Mouse (Mus musculus): ENCODE measurements at regions not wholly inside any gene's neighbourhood (a gene's known extent, or its start where the extent isn't known, plus 50 kb on each side); places are given as distances from the start of the nearest gene placed in this dataset.
A peak's percentile ranks its signal among the peaks of the same experiment; 100 is the strongest.

DNA sequence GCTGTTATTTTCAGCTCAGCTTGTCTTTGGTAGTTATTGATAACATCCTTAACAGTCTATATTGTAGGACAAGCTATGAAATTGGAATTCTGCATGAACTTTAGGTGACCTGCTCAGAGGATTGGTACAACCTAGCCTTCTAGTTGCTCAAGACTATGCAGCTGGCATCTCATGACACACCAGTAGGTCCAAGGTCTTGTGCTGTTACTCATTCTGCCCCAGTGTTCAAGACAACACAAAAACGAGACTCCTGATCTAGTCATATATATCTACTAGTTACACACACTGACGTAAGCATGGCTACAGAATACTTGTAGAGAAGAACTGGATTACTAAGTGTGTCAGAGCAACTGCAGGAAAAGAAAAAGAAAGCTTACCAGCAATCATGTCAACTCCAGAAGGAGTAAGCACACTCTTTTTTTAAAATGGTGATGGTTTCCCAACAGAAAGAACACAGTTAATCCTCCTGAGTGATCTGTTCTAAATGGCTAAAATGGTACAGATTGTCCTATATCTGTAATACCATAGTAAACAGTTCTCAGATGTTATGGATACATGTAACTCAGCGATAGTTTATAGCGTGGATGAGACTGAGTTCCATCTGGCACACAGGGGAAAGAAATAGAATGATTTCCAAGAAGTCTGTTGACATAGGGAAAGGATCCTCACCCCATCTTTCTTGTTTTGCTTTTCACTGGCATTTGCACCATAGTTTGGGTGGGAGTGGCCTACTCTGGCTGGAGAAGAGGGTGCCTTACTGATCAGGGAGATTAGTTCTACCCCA lies 85.4 kb upstream of the Gm11146 start:
- WGBS = 90% methylated on average over 4 of the region's 4 CpGs
- H3K27me3 ChIP-seq (ENCODE audit: control insufficient read depth, insufficient read depth, low read length) = no peaks in the 10 kb centered on the region
- DNase-seq (ENCODE audit: low spot score) (no peak), ATAC-seq (ENCODE audit: insufficient read depth, low FRiP score, low TSS enrichment) (no peak)
- H3K9me3 ChIP-seq (ENCODE audit: control insufficient read depth, low read length) = no peaks in the 10 kb centered on the region
- no peak overlapping the region for H3K4me2 ChIP-seq (ENCODE audit: low read depth)
- H3K4me3 ChIP-seq (ENCODE audit: low read depth, low read length) = no peak overlapping the region
- no peak overlapping the region for H3K27ac ChIP-seq (ENCODE audit: low read depth, low read length)
- H3K36me3 ChIP-seq (ENCODE audit: control insufficient read depth, insufficient read depth, low read length) = no peaks in the 10 kb centered on the region
- no peaks in the 10 kb centered on the region for H3K4me1 ChIP-seq (ENCODE audit: control insufficient read depth, insufficient read depth, low read length)
- no peak overlapping the region for H3K9ac ChIP-seq (ENCODE audit: low read length)

DNA sequence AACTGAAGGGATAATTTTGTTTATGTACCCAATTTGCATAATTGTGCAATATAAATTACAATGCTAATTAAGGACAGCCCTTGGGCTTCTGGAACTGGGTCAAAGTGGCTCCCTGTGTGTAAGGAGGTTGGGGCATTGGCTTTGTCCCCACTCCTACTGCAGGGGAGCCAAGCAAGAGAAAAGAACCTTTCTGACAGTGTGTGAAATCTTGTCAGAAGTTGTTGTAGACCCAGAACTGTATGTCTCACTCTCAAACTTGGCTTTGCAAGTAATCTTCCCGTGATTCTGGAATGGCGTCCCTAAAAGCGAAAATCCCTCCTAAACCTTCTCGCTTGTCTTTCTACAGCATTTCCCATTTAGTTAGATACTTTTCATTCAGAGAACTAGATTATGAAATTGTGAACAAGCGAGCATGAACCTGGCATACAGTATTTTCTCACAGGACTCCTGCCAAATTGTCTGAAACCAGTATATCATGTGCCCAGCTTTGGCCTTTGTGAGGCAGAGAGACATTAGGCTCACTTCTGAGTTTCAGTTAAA lies 83.8 kb upstream of the Gm11146 start:
- H3K4me3 ChIP-seq (ENCODE audit: low read depth, low read length) = no peak overlapping the region
- 93% methylated on average over 5 of the region's 5 CpGs for WGBS
- H3K27me3 ChIP-seq (ENCODE audit: control insufficient read depth, insufficient read depth, low read length) = no peaks in the 10 kb centered on the region
- no peak overlapping the region for H3K4me2 ChIP-seq (ENCODE audit: low read depth)
- no peak for DNase-seq (ENCODE audit: low spot score)
- H3K36me3 ChIP-seq (ENCODE audit: control insufficient read depth, insufficient read depth, low read length) = no peaks in the 10 kb centered on the region
- no peaks in the 10 kb centered on the region for H3K4me1 ChIP-seq (ENCODE audit: control insufficient read depth, insufficient read depth, low read length)
- ATAC-seq (ENCODE audit: insufficient read depth, low FRiP score, low TSS enrichment) = no peak
- H3K9ac ChIP-seq (ENCODE audit: low read length) = no peak overlapping the region
- H3K9me3 ChIP-seq (ENCODE audit: control insufficient read depth, low read length) = no peaks in the 10 kb centered on the region
- H3K27ac ChIP-seq (ENCODE audit: low read depth, low read length) = no peak overlapping the region

DNA sequence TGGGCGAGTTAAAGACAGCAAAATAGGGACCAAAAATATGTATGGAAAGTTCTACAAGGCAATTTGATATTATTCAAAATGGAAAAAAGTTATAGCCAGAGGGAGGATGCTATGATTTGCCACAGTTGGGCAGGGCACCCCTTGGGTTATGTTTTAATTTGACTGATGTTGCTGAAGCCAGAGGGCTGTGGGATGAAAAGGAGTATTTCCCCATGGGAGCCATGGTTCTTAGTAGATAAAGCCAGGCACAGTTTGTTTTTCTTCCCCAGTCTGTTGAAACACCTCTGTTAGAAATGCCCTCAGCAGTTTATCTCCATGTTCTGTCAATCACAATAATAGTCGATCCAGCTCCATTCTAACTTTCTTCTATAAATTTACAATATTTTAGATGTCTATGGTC lies 82.6 kb upstream of the Gm11146 start:
- DNase-seq (ENCODE audit: low spot score) = no peak
- no peaks in the 10 kb centered on the region for H3K36me3 ChIP-seq (ENCODE audit: control insufficient read depth, insufficient read depth, low read length)
- H3K4me2 ChIP-seq (ENCODE audit: low read depth) = no peak overlapping the region
- ATAC-seq (ENCODE audit: insufficient read depth, low FRiP score, low TSS enrichment) = no peak
- H3K27ac ChIP-seq (ENCODE audit: low read depth, low read length) = no peak overlapping the region
- no peaks in the 10 kb centered on the region for H3K4me1 ChIP-seq (ENCODE audit: control insufficient read depth, insufficient read depth, low read length)
- H3K9ac ChIP-seq (ENCODE audit: low read length) = no peak overlapping the region
- H3K27me3 ChIP-seq (ENCODE audit: control insufficient read depth, insufficient read depth, low read length) = no peaks in the 10 kb centered on the region
- no peaks in the 10 kb centered on the region for H3K9me3 ChIP-seq (ENCODE audit: control insufficient read depth, low read length)
- no peak overlapping the region for H3K4me3 ChIP-seq (ENCODE audit: low read depth, low read length)
- 83% methylated on average over 2 of the region's 2 CpGs for WGBS

DNA sequence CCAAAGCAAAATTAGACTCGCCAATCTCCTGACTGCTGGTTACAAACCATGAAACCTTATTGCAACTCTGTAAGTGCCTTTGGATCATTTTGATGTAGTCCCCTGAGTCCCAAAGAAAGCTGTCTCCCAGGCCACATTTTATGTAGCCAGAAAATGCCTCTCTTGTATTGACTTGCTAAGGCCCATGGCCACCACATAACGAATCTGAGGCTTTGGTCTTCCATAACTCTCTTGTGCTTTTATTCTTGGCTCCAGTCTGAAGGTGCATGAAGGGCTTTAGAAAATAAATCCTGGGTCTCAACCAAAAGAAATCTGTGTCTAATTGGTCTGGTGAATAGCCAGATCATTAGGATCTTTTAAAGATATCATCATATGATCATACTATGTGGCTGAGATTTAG lies 77.3 kb upstream of the Gm11146 start:
- ATAC-seq (ENCODE audit: insufficient read depth, low FRiP score, low TSS enrichment) = no peak
- WGBS = 73% methylated on average over 2 of the region's 2 CpGs
- Histone ChIP-seq H3K27me3 (ENCODE audit: control insufficient read depth, insufficient read depth, low read length) (no peaks in the 10 kb centered on the region), H3K9ac (ENCODE audit: low read length) (no peak overlapping the region), H3K4me2 (ENCODE audit: low read depth) (no peak overlapping the region), H3K4me1 (ENCODE audit: control insufficient read depth, insufficient read depth, low read length) (no peaks in the 10 kb centered on the region), H3K36me3 (ENCODE audit: control insufficient read depth, insufficient read depth, low read length) (no peaks in the 10 kb centered on the region), H3K4me3 (ENCODE audit: low read depth, low read length) (no peak overlapping the region), H3K27ac (ENCODE audit: low read depth, low read length) (no peak overlapping the region), H3K9me3 (ENCODE audit: control insufficient read depth, low read length) (no peaks in the 10 kb centered on the region)
- DNase-seq (ENCODE audit: low spot score) = no peak

DNA sequence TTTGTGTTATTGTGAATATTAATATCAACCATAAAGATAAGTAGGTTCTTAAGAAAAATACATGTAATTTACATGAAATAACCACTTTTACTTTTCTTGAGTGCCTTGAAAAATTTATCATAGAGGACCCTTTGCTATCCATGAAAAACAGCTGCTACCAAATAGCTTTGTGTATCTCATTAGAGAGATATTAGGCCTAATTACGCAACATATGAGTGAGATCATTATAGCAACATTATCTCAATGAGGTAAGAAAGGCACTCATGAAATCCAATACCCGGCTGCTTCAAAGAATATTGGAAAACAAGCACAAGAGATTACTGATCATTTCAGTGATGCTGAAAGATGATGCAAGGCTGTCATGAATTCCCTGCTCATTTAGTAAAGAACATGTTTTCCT lies 74.9 kb upstream of the Gm11146 start:
- DNase-seq (ENCODE audit: low spot score) (no peak), ATAC-seq (ENCODE audit: insufficient read depth, low FRiP score, low TSS enrichment) (no peak)
- Histone ChIP-seq H3K9me3 (ENCODE audit: control insufficient read depth, low read length) (no peaks in the 10 kb centered on the region), H3K27ac (ENCODE audit: low read depth, low read length) (no peak overlapping the region), H3K36me3 (ENCODE audit: control insufficient read depth, insufficient read depth, low read length) (no peaks in the 10 kb centered on the region), H3K27me3 (ENCODE audit: control insufficient read depth, insufficient read depth, low read length) (no peaks in the 10 kb centered on the region), H3K9ac (ENCODE audit: low read length) (no peak overlapping the region), H3K4me2 (ENCODE audit: low read depth) (no peak overlapping the region), H3K4me1 (ENCODE audit: control insufficient read depth, insufficient read depth, low read length) (no peaks in the 10 kb centered on the region), H3K4me3 (ENCODE audit: low read depth, low read length) (no peak overlapping the region)
- WGBS = 82% methylated on average over 2 of the region's 2 CpGs

DNA sequence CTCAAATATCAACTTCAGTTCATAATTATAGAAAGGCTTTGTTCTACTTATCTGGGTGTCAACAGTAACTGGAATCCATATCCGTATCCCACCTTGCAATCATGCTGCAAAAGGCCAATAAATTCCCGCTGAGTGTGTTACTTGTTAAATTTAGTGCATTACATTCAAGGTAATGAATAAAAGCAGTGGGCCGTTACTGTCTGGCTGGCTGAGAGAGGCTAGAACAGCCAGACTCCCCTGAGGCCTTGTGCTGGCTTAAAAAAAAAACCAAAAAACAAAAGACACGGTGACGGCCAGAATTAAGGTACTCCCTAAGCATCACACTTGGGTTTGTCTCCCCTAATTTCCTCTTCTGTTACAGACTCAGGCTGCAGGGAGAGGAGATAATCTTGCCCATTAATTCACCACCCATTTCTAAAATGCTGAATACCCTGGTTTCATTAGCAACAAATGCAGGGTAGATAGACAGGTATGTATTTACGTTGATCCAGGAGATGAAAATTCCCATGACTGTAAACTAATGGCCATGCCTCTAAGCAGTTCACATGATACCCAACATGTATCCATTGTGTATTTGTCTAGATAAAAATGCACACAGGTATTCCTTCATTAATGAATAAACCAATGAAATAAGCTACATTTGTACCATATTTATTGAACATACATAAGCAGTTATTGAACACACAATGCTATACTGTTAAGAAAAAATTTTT lies 74.1 kb upstream of the Gm11146 start:
- H3K27ac ChIP-seq (ENCODE audit: low read depth, low read length) = peak overlapping the region; percentile 36; the same call in 1 of the 2 replicates
- no peaks in the 10 kb centered on the region for H3K4me1 ChIP-seq (ENCODE audit: control insufficient read depth, insufficient read depth, low read length)
- H3K4me2 ChIP-seq (ENCODE audit: low read depth) = no peak overlapping the region
- WGBS = 58% methylated on average over 6 of the region's 6 CpGs
- no peak overlapping the region for H3K4me3 ChIP-seq (ENCODE audit: low read depth, low read length)
- H3K9me3 ChIP-seq (ENCODE audit: control insufficient read depth, low read length) = no peaks in the 10 kb centered on the region
- H3K36me3 ChIP-seq (ENCODE audit: control insufficient read depth, insufficient read depth, low read length) = no peaks in the 10 kb centered on the region
- H3K9ac ChIP-seq (ENCODE audit: low read length) = no peak overlapping the region
- no peaks in the 10 kb centered on the region for H3K27me3 ChIP-seq (ENCODE audit: control insufficient read depth, insufficient read depth, low read length)
- ATAC-seq (ENCODE audit: insufficient read depth, low FRiP score, low TSS enrichment) = peak; percentile 58; the same call in 1 of the 2 replicates
- no peak for DNase-seq (ENCODE audit: low spot score)

DNA sequence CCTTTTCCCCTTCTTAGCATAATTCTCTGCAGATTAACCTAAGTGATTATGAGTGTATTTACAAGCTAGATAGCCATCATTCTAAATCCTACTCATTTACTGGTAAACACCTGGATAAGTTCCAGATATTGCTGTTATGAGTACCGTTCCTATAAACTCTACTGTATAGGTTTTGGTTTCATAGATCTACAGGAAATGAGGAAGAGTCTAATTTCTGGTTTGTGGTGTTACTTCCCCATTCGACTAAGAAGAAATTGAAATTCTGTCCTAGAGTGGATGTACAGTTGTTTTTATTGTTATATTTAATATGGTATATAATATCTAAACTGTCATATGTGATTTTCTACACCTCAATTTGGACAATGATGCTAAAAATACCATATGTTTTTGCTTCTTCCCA lies 69.4 kb upstream of the Gm11146 start:
- Histone ChIP-seq H3K27me3 (ENCODE audit: control insufficient read depth, insufficient read depth, low read length) (no peaks in the 10 kb centered on the region), H3K36me3 (ENCODE audit: control insufficient read depth, insufficient read depth, low read length) (no peaks in the 10 kb centered on the region), H3K4me2 (ENCODE audit: low read depth) (no peak overlapping the region), H3K4me3 (ENCODE audit: low read depth, low read length) (no peak overlapping the region), H3K9me3 (ENCODE audit: control insufficient read depth, low read length) (no peaks in the 10 kb centered on the region), H3K27ac (ENCODE audit: low read depth, low read length) (no peak overlapping the region), H3K4me1 (ENCODE audit: control insufficient read depth, insufficient read depth, low read length) (no peaks in the 10 kb centered on the region), H3K9ac (ENCODE audit: low read length) (no peak overlapping the region)
- ATAC-seq (ENCODE audit: insufficient read depth, low FRiP score, low TSS enrichment) (no peak), DNase-seq (ENCODE audit: low spot score) (no peak)
- WGBS = 91% methylated on average over 2 of the region's 2 CpGs

DNA sequence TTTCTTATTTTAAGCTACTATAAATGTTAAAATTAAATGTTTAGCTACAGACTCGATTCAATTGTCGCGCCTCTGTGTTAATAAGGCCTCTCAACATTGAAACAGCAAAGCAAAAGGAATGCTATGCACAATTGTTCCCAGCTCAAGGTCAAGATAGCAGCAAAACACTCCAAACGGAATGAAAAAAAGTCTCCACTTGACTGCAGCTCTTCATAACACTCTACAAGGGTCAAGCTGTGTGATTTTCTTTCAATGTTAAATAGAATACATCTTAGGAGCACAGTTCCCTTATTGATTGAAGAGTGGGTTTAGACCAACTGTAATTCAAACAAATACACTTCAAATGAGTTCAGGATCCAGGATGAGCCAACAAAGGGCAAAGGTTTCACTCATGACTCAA lies 63.9 kb upstream of the Gm11146 start:
- 91% methylated on average over 4 of the region's 4 CpGs for WGBS
- Histone ChIP-seq H3K4me2 (ENCODE audit: low read depth) (no peak overlapping the region), H3K9me3 (ENCODE audit: control insufficient read depth, low read length) (no peaks in the 10 kb centered on the region)

More for the DNA sequence above, 63.9 kb upstream of the Gm11146 start:
- DNase-seq (ENCODE audit: low spot score) = no peak
- H3K27ac ChIP-seq (ENCODE audit: low read depth, low read length) = no peak overlapping the region
- H3K4me1 ChIP-seq (ENCODE audit: control insufficient read depth, insufficient read depth, low read length) = peaks cover 9% of the 10 kb centered on the region; the same call in 1 of the 2 replicates
- no peaks in the 10 kb centered on the region for H3K36me3 ChIP-seq (ENCODE audit: control insufficient read depth, insufficient read depth, low read length)
- no peak for ATAC-seq (ENCODE audit: insufficient read depth, low FRiP score, low TSS enrichment)
- no peak overlapping the region for H3K4me3 ChIP-seq (ENCODE audit: low read depth, low read length)
- no peaks in the 10 kb centered on the region for H3K27me3 ChIP-seq (ENCODE audit: control insufficient read depth, insufficient read depth, low read length)
- no peak overlapping the region for H3K9ac ChIP-seq (ENCODE audit: low read length)
